Mouse (Mus musculus) cerebellum, adult (tissue): ENCODE results near the gene Enpep.

Source experiments
- ATAC-seq: cut with Nextera tagmentation; 2 replicates; pipeline ENCODE4 v1.9.2; 2017; ENCODE audit warnings: mild to moderate bottlenecking, moderate library complexity, mixed read lengths; ENCODE audit not compliant: insufficient number of reproducible peaks, low FRiP score, low TSS enrichment

Enpep gene

GRCm38 (mm10) chr3:129332586-129332985 lies at the start of gene Enpep:
Gene Enpep (minus strand): TSS chr3:129332720.
- ATAC-seq, result no peak

- ATAC-seq, result no peak
Measured at GRCm38 (mm10) chr3:129379109-129379508, 46.6 kb upstream of the Enpep start.

- ATAC-seq, result no peak
Measured at GRCm38 (mm10) chr3:129375087-129375486, 42.6 kb upstream of the Enpep start.

- ATAC-seq, result no peak
Measured at GRCm38 (mm10) chr3:129373108-129373507, 40.6 kb upstream of the Enpep start.

GRCm38 (mm10) chr3:129369491-129369890 lies 37.0 kb upstream of the Enpep start:
- no peak for ATAC-seq

- no peak for ATAC-seq
Measured at GRCm38 (mm10) chr3:129365919-129366318, 33.4 kb upstream of the Enpep start.

GRCm38 (mm10) chr3:129364818-129365390 lies 32.4 kb upstream of the Enpep start:
- no peak for ATAC-seq

GRCm38 (mm10) chr3:129363426-129363825 lies 30.9 kb upstream of the Enpep start:
- ATAC-seq, result no peak

GRCm38 (mm10) chr3:129358115-129358514 lies 25.6 kb upstream of the Enpep start:
- ATAC-seq, result no peak

- ATAC-seq, result no peak
Measured at GRCm38 (mm10) chr3:129353901-129354300, 21.4 kb upstream of the Enpep start.

GRCm38 (mm10) chr3:129351320-129351877 lies 18.9 kb upstream of the Enpep start:
- no peak for ATAC-seq

GRCm38 (mm10) chr3:129347277-129347676 lies 14.8 kb upstream of the Enpep start:
- ATAC-seq, result no peak

GRCm38 (mm10) chr3:129342767-129343166 lies 10.2 kb upstream of the Enpep start:
- no peak for ATAC-seq

GRCm38 (mm10) chr3:129341066-129341465 lies 8.5 kb upstream of the Enpep start:
- no peak for ATAC-seq

- no peak for ATAC-seq
Measured at GRCm38 (mm10) chr3:129338296-129339091, 6.0 kb upstream of the Enpep start.

GRCm38 (mm10) chr3:129332142-129332541 lies 378 bp downstream of the Enpep start:
- no peak for ATAC-seq

- no peak for ATAC-seq
Measured at GRCm38 (mm10) chr3:129331427-129331826, 1.1 kb downstream of the Enpep start.

GRCm38 (mm10) chr3:129328056-129328455 lies 4.5 kb downstream of the Enpep start:
- ATAC-seq, result no peak

- no peak for ATAC-seq
Measured at GRCm38 (mm10) chr3:129321585-129321984, 10.9 kb downstream of the Enpep start.

- ATAC-seq, result no peak
Measured at GRCm38 (mm10) chr3:129317032-129317729, 15.3 kb downstream of the Enpep start.
